Mouse (Mus musculus) liver, postnatal 0 days (tissue): ENCODE measurements around the gene Olfr823.

Source experiments
- CTCF ChIP-seq: sonication (generic); IDR thresholded peaks from 2 replicates; pipeline ENCODE4 v1.5.1; 2016; ENCODE audit warnings: antibody characterized with exemption, low read depth
- EP300 ChIP-seq: IDR thresholded peaks from 2 replicates; pipeline ENCODE4 v1.6.1; 2016; ENCODE audit warnings: antibody characterized with exemption, low read depth, mild to moderate bottlenecking

GRCm38 (mm10) chr10:130070910-130071309 is 44.3 kb downstream of the Olfr823 start, which contains the start of gene Olfr822:
- TF ChIP-seq CTCF, result no peak
- no peak for TF ChIP-seq EP300
